Mouse (Mus musculus): ENCODE data around the gene Tacc2.

DNA sequence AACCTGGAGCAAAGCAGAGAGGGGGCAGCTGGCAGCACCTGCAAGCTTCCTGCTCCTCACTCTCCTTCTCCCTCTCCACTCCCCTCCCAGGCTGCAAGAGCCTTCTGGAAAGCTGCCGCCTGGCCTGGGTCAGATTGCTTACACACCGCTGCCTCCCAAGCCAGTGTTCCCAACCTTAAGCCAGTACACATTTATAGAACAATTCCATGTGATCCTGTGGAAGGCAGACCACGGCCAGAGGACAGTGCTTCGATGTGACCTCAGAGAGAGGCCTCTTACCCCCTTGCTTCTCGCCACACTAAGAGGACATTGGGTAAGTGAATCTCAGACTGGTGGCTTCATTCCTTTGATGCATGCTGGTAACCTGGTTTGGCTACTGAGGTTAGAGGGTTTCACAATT lies 24.5 kb upstream of the Tacc2 start:
- TF ChIP-seq CTCF (IDR thresholded peaks at IDR 0.05; ENCODE audit: low read depth): no peak
- TF ChIP-seq EP300 (IDR thresholded peaks at IDR 0.05; ENCODE audit: low read depth): no peak
